Mouse (Mus musculus): ENCODE measurements around the gene Vstm5.
"Not testable (repeated sequence)": the region's sequence is repeated elsewhere in the genome, so short reads cannot be mapped to it uniquely, and the experiment has no call there.

Vstm5 gene

GRCm38 (mm10) chr9:15239042-15239925, at the start of gene Vstm5:
Gene Vstm5, plus strand, starts transcription at chr9:15239045.
- peak; percentile 35 to 42 for DNase-seq (ENCODE audit: low spot score in 2 of 2)

GRCm38 (mm10) chr9:15194806-15195205, 44.0 kb upstream of the Vstm5 start:
- DNase-seq (ENCODE audit: low spot score in 2 of 2): not testable (repeated sequence)

GRCm38 (mm10) chr9:15206631-15207030, 32.2 kb upstream of the Vstm5 start:
- no peak for DNase-seq (ENCODE audit: low spot score in 2 of 2)

GRCm38 (mm10) chr9:15209320-15209719, 29.5 kb upstream of the Vstm5 start:
- peak; percentile 1 to 5 for DNase-seq (ENCODE audit: low spot score in 2 of 2)

GRCm38 (mm10) chr9:15211876-15212275, 27.0 kb upstream of the Vstm5 start:
- DNase-seq (ENCODE audit: low spot score in 2 of 2): peak in 1 of 2 experiments; percentile 13

- DNase-seq (ENCODE audit: low spot score in 2 of 2): no peak
Measured at GRCm38 (mm10) chr9:15213695-15214094, 25.1 kb upstream of the Vstm5 start.

GRCm38 (mm10) chr9:15224912-15225311, 13.9 kb upstream of the Vstm5 start:
- DNase-seq (ENCODE audit: low spot score in 2 of 2): no peak

- no peak for DNase-seq (ENCODE audit: low spot score in 2 of 2)
Measured at GRCm38 (mm10) chr9:15232445-15232844, 6.4 kb upstream of the Vstm5 start.

GRCm38 (mm10) chr9:15233604-15234003, 5.2 kb upstream of the Vstm5 start:
- DNase-seq (ENCODE audit: low spot score in 2 of 2): no peak

- DNase-seq (ENCODE audit: low spot score in 2 of 2): no peak
Measured at GRCm38 (mm10) chr9:15235986-15236385, 2.9 kb upstream of the Vstm5 start.

- DNase-seq (ENCODE audit: low spot score in 2 of 2): no peak
Measured at GRCm38 (mm10) chr9:15237516-15238296, 1.1 kb upstream of the Vstm5 start.

GRCm38 (mm10) chr9:15238297-15238990, 401 bp upstream of the Vstm5 start:
- no peak for DNase-seq (ENCODE audit: low spot score in 2 of 2)

GRCm38 (mm10) chr9:15240006-15240405, 1.2 kb downstream of the Vstm5 start:
- no peak for DNase-seq (ENCODE audit: low spot score in 2 of 2)

GRCm38 (mm10) chr9:15240863-15241595, 2.2 kb downstream of the Vstm5 start:
- no peak for DNase-seq (ENCODE audit: low spot score in 2 of 2)

- DNase-seq (ENCODE audit: low spot score in 2 of 2): peak in 1 of 2 experiments; percentile 32
Measured at GRCm38 (mm10) chr9:15241596-15241939, 2.7 kb downstream of the Vstm5 start.

GRCm38 (mm10) chr9:15242130-15242529, 3.3 kb downstream of the Vstm5 start:
- no peak for DNase-seq (ENCODE audit: low spot score in 2 of 2)

- no peak for DNase-seq (ENCODE audit: low spot score in 2 of 2)
Measured at GRCm38 (mm10) chr9:15245319-15246075, 6.7 kb downstream of the Vstm5 start.

- no peak for DNase-seq (ENCODE audit: low spot score in 2 of 2)
Measured at GRCm38 (mm10) chr9:15250376-15250775, 11.5 kb downstream of the Vstm5 start.

- DNase-seq (ENCODE audit: low spot score in 2 of 2): no peak
Measured at GRCm38 (mm10) chr9:15252196-15252595, 13.4 kb downstream of the Vstm5 start.

GRCm38 (mm10) chr9:15254501-15254900, 15.7 kb downstream of the Vstm5 start:
- no peak for DNase-seq (ENCODE audit: low spot score in 2 of 2)

- no peak for DNase-seq (ENCODE audit: low spot score in 2 of 2)
Measured at GRCm38 (mm10) chr9:15256214-15256613, 17.4 kb downstream of the Vstm5 start.
